Mouse (Mus musculus) small intestine, adult 2 months (tissue): ENCODE measurements at regions not wholly inside any gene's neighbourhood (a gene's known extent, or its start where the extent isn't known, plus 50 kb on each side); places are given as distances from the start of the nearest gene placed in this dataset.

ENCODE experiments used
- CTCF ChIP-seq: fragments of 200-500 bp; IDR thresholded peaks from 2 replicates; pipeline ENCODE4 v1.5.1; 2012; ENCODE audit warnings: low read depth, mild to moderate bottlenecking, control low read depth, inconsistent platforms, low read length, moderate library complexity, mixed read lengths; ENCODE audit not compliant: insufficient replicate concordance, insufficient read length; ENCODE audit errors: extremely low read depth
- POLR2A ChIP-seq: fragments of 200-500 bp; IDR thresholded peaks from 2 replicates; pipeline ENCODE4 v1.6.1; 2012; ENCODE audit warnings: low read depth, mild to moderate bottlenecking, control low read depth, inconsistent platforms, low read length, moderate library complexity

DNA sequence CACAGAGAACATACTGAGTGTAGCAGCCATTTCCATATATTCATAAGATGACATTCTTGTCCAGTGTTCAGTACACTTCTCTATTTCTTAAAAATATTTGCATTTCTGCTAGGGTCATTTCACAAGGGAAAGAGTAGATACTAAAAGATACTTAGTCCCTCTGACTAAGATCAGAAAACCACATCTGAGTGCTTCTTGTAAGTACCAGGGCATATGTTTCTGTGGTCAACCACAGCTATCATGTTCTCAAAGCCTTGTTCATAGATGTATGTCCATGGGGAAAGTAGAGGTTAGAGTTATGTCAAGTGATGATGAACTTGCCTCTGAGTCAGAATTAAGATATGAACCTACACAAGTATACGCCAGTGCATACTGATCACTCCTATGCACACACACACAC lies 279.2 kb upstream of the Clnk start:
- TF ChIP-seq POLR2A (no peak), CTCF (no peak)
